Comparison of ENCODE assay signal across 9 mouse cellular contexts in the genomic region with DNA sequence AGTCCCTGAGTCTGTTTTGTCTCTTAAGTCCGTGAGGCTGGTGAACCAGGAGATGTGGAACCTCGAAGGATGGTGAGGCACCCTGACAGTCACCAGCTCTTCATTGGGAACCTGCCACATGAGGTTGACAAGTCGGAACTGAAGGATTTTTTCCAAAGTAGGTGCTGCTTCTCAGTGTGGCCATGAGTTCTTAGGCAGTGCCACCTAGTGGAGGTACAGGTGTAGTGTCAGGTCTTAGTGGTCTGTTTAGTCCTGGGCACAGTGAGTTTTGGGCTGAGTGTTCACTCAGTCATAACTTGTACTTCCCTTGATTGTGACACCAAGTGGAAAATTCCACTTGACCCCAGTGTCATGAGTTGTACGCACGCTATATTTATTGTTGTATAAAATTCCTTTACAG. TPM values are rescaled to one million over a fixed set of nuclear protein-coding genes. Genes with fewer than 3 reads are reported as not detected.
DNase-seq lines count a peak whose midpoint lies in the region; ATAC-seq and TF ChIP-seq lines count a peak whose summit lies in the region.
"Had no signal": no experiment of that assay in that cellular context is flagged by ENCODE, and none has a peak within 500 bp of the region (broad histone marks: within the 10 kb centered on the region; RNA-seq: fewer than 3 reads in every experiment).

No protein-coding gene starts in this region.

- no peaks in the 10 kb centered on the region for H3K9me3 ChIP-seq in hindbrain, embryonic 15.5 days
- H3K9me3 ChIP-seq: embryonic facial prominence, embryonic 15.5 days had no signal

- no peaks in the 10 kb centered on the region for H3K27me3 ChIP-seq in hindbrain, embryonic 15.5 days
- H3K27me3 ChIP-seq in thymus, adult 2 months (ENCODE audit: control insufficient read depth, insufficient read depth, low read length), result no peaks in the 10 kb centered on the region
- H3K27me3 ChIP-seq: embryonic facial prominence, embryonic 15.5 days had no signal

- WGBS in hindbrain, embryonic 15.5 days, result 64% methylated on average over 5 of the region's 5 CpGs
- 71% methylated on average over 5 of the region's 5 CpGs for WGBS in thymus, adult 2 months

- no peaks in the 10 kb centered on the region for H3K4me1 ChIP-seq in hindbrain, embryonic 15.5 days (replicated peaks)
- H3K4me1 ChIP-seq in thymus, adult 2 months (replicated peaks; ENCODE audit: control insufficient read depth, insufficient read depth, low read length), result no peaks in the 10 kb centered on the region

- DNase-seq in gastrocnemius, adult 2 months, result peak; percentile 55
- DNase-seq in gastrocnemius, postnatal 10 days, result no peak
- DNase-seq in MEL-GATA-1-ER (ENCODE audit: extremely low read depth, low read depth), result peak; percentile 41
- peak; percentile 51 to 57 for DNase-seq in cerebellum, postnatal 14 days
- peak; percentile 23 for DNase-seq in left cerebral cortex, postnatal 4 days
- DNase-seq in thymus, adult 2 months, result peak; percentile 43

- no peak for TF ChIP-seq POLR2A in thymus, adult 2 months (IDR thresholded peaks at IDR 0.05; ENCODE audit: control insufficient read depth, extremely low read depth, insufficient read depth, low read length, poor library complexity)

- no peak overlapping the region for H3K4me2 ChIP-seq in hindbrain, embryonic 15.5 days
- H3K4me2 ChIP-seq: embryonic facial prominence, embryonic 15.5 days had no signal

- H3K9ac ChIP-seq in hindbrain, embryonic 15.5 days, result no peak overlapping the region
- H3K9ac ChIP-seq: embryonic facial prominence, embryonic 15.5 days had no signal

- no peak overlapping the region for H3K4me3 ChIP-seq in gastrocnemius, adult 2 months
- H3K4me3 ChIP-seq in hindbrain, embryonic 15.5 days, result no peak overlapping the region
- no peak overlapping the region for H3K4me3 ChIP-seq in thymus, adult 2 months (ENCODE audit: control insufficient read depth, insufficient read depth, low read length)
- H3K4me3 ChIP-seq: embryonic facial prominence, embryonic 15.5 days had no signal

- H3K27ac ChIP-seq in gastrocnemius, adult 2 months, result no peak overlapping the region
- no peak overlapping the region for H3K27ac ChIP-seq in hindbrain, embryonic 15.5 days (replicated peaks)
- no peak overlapping the region for H3K27ac ChIP-seq in thymus, adult 2 months (ENCODE audit: control insufficient read depth, insufficient read depth, low read length)
- H3K27ac ChIP-seq: embryonic facial prominence, embryonic 15.5 days had no signal

- H3K36me3 ChIP-seq in hindbrain, embryonic 15.5 days, result peaks cover 73% of the 10 kb centered on the region
- peaks cover 63% of the 10 kb centered on the region for H3K36me3 ChIP-seq in thymus, adult 2 months (ENCODE audit: control insufficient read depth, insufficient read depth, low read length)

- peak; percentile 84 for TF ChIP-seq CTCF in gastrocnemius, adult 2 months (IDR thresholded peaks at IDR 0.05)
- TF ChIP-seq CTCF in thymus, adult 2 months (IDR thresholded peaks at IDR 0.05; ENCODE audit: borderline replicate concordance, control insufficient read depth, extremely low read depth, insufficient read depth, low read length, poor library complexity), result no peak

- intact Hi-C loops in gastrocnemius, adult 2 months (cut with DNase I), result no loop called here
- intact Hi-C loops in left cerebral cortex, postnatal 4 days (cut with DNase I), result no loop called here

- ATAC-seq in hindbrain, embryonic 15.5 days (ENCODE audit: low FRiP score, low read depth), result peak; percentile 72; the same call in 1 of the 2 replicates
- peak; percentile 77 for ATAC-seq in monocyte, adult 5-6 weeks (replicated peaks; ENCODE audit: insufficient number of reproducible peaks, low FRiP score, low TSS enrichment, poor library complexity, severe bottlenecking)

RNA-seq across cellular contexts. Expression of gene G3bp1, which starts 28.4 kb away (rescaled TPM):
- 10 to 100 TPM; 52.5 to 55.5 TPM for total RNA-seq in gastrocnemius, adult 2 months (2021)
- 10 to 100 TPM; 66.0 to 69.4 TPM for total RNA-seq in gastrocnemius, postnatal 10 days (2021)
- polyA plus RNA-seq in hindbrain, embryonic 15.5 days (2015; fragmentation: Nextera tagmentation; extraction: Ambion mirVana), result 100 TPM in 2 replicates
- total RNA-seq in left cerebral cortex, postnatal 4 days (2021), result 10 to 100 TPM; 53.1 to 56.4 TPM
- total RNA-seq in monocyte, adult 5-6 weeks (2017), result 54.8 to 59.5 TPM (median 56.4 TPM) in 3 replicates
- polyA plus RNA-seq in thymus, adult 2 months (2012; rRNA removed), result 42.3 and 52.3 TPM in 2 replicates

RNA-seq across cellular contexts. Expression of gene Atox1, which starts 36.8 kb away (rescaled TPM):
- 10 to 100 TPM; 41.3 to 45.4 TPM for total RNA-seq in gastrocnemius, adult 2 months (2021)
- 10 to 100 TPM; 66.8 to 84.1 TPM for total RNA-seq in gastrocnemius, postnatal 10 days (2021)
- 275 and 278 TPM in 2 replicates for polyA plus RNA-seq in hindbrain, embryonic 15.5 days (2015; fragmentation: Nextera tagmentation; extraction: Ambion mirVana)
- 100 to 1,000 TPM; 124 to 130 TPM for total RNA-seq in left cerebral cortex, postnatal 4 days (2021)
- total RNA-seq in monocyte, adult 5-6 weeks (2017), result 91.4 to 104 TPM (median 99.3 TPM) in 3 replicates
- polyA plus RNA-seq in thymus, adult 2 months (2012; rRNA removed), result 383 and 432 TPM in 2 replicates
